Mouse (Mus musculus) neural tube, embryonic 15.5 days (tissue): ENCODE data around the gene Fgfr2. TPM values are rescaled to one million over a fixed set of nuclear protein-coding genes. Genes with fewer than 3 reads are reported as not detected.
A peak's percentile ranks its signal among the peaks of the same experiment; 100 is the strongest.

ENCODE experiments used
- ATAC-seq: fragments of 200-750 bp; cut with Nextera tagmentation; 2 replicates; pipeline ENCODE4 v1.8.0; 2017; ENCODE audit warnings: mild to moderate bottlenecking, moderate TSS enrichment, moderate library complexity; ENCODE audit not compliant: low FRiP score
- H3K27ac ChIP-seq: fragments of 300-500 bp; sonication (generic); replicated peaks from 2 replicates; pipeline ENCODE4 v1.5.1; 2015; ENCODE audit warnings: mild to moderate bottlenecking, inconsistent platforms
- H3K27me3 ChIP-seq: fragments of 300-500 bp; sonication (generic); replicated peaks from 2 replicates; pipeline ENCODE4 v1.6.1; 2015; ENCODE audit warnings: inconsistent platforms
- H3K36me3 ChIP-seq: fragments of 300-500 bp; sonication (generic); 2 replicates; pipeline ENCODE4 v1.6.1; 2015; ENCODE audit warnings: inconsistent platforms
- H3K4me1 ChIP-seq: fragments of 300-500 bp; sonication (generic); 2 replicates; pipeline ENCODE4 v1.6.1; 2015; ENCODE audit warnings: inconsistent platforms
- H3K4me2 ChIP-seq: fragments of 300-500 bp; sonication (generic); 2 replicates; pipeline ENCODE4 v1.6.1; 2015; ENCODE audit warnings: inconsistent platforms, mild to moderate bottlenecking, moderate library complexity
- H3K4me3 ChIP-seq: fragments of 300-500 bp; sonication (generic); replicated peaks from 2 replicates; pipeline ENCODE4 v1.5.1; 2015; ENCODE audit warnings: mild to moderate bottlenecking, inconsistent platforms
- H3K9ac ChIP-seq: fragments of 300-500 bp; sonication (generic); replicated peaks from 2 replicates; pipeline ENCODE4 v1.6.1; 2015; ENCODE audit warnings: mild to moderate bottlenecking, inconsistent platforms
- H3K9me3 ChIP-seq: fragments of 300-500 bp; sonication (generic); replicated peaks from 2 replicates; pipeline ENCODE4 v1.6.1; 2016; ENCODE audit warnings: inconsistent platforms
- WGBS: fragments of 180-500 bp; shearing (Covaris S2); methylation state at CpG from one replicate; pipeline ENCODE4 v1.1.7; 2015; ENCODE audit warnings: mixed read lengths; 5-methylcytosine and 5-hydroxymethylcytosine counted together
- polyA plus RNA-seq: library from polyadenylated mRNA; unstranded; fragments of >200 nt; fragmentation: Nextera tagmentation; extraction: Ambion mirVana; gene quantifications from 2 replicates; pipeline ENCODE4 v1.2.1, GENCODE M21; 2015

Gene Fgfr2
- polyA plus RNA-seq, 1 experiment from 2014 or later, result 21.2 TPM

GRCm38 (mm10) chr7:131597779-131598482 is 1525.2 kb downstream of the Fgfr2 start:
- H3K27me3 ChIP-seq, result peaks cover 40% of the 10 kb centered on the region
- 0 out of 2 replicates have a peak overlapping the region, but pooled peaks have one; percentile 11 for H3K4me2 ChIP-seq
- ATAC-seq, result no peak
- 0 out of 2 replicates have a peak overlapping the region, but pooled peaks have one; percentile 15 for H3K9ac ChIP-seq
- H3K36me3 ChIP-seq, result no peaks in the 10 kb centered on the region
- no peak overlapping the region for H3K27ac ChIP-seq
- H3K9me3 ChIP-seq, result no peaks in the 10 kb centered on the region
- 9% methylated on average over 12 of the region's 12 CpGs for WGBS
- no peak overlapping the region for H3K4me3 ChIP-seq
- H3K4me1 ChIP-seq, result peaks cover 16% of the 10 kb centered on the region

GRCm38 (mm10) chr7:131585551-131585950 is 1537.6 kb downstream of the Fgfr2 start:
- Histone ChIP-seq H3K27me3 (peaks cover 3% of the 10 kb centered on the region; the same call in 1 of the 2 replicates), H3K9ac (no peak overlapping the region), H3K4me3 (no peak overlapping the region), H3K27ac (no peak overlapping the region), H3K9me3 (no peaks in the 10 kb centered on the region), H3K4me1 (0 out of 2 replicates have a peak, but pooled peaks cover 3% of the 10 kb centered on the region), H3K36me3 (no peaks in the 10 kb centered on the region), H3K4me2 (no peak overlapping the region)
- WGBS, result 53% methylated on average over 5 of the region's 5 CpGs
- no peak for ATAC-seq

DNA sequence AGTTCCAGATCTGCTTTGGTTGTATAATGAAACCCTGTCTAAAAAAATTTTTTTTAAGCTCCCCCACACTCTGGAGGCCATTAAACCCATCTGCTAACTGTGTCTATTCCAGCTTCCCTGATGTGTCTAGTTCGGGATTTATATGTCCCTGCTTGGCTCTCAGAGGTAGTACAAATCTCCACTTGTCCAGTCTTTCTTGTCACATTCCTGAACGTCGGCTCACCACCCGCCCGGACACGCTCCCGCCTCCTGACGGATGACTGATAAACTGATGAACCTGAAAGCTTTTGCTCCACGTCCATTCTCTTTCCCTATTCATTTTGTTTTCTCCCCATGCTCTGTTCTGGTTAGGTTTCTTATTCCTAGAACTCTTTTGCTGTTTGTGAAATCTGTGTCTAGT is 1541.0 kb downstream of the Fgfr2 start:
- no peak for ATAC-seq
- Histone ChIP-seq H3K9ac (no peak overlapping the region), H3K4me1 (0 out of 2 replicates have a peak, but pooled peaks cover 3% of the 10 kb centered on the region), H3K9me3 (no peaks in the 10 kb centered on the region), H3K27me3 (0 out of 2 replicates have a peak, but pooled peaks cover 2% of the 10 kb centered on the region), H3K27ac (no peak overlapping the region), H3K36me3 (no peaks in the 10 kb centered on the region), H3K4me2 (no peak overlapping the region), H3K4me3 (no peak overlapping the region)
- 47% methylated on average over 9 of the region's 9 CpGs for WGBS

DNA sequence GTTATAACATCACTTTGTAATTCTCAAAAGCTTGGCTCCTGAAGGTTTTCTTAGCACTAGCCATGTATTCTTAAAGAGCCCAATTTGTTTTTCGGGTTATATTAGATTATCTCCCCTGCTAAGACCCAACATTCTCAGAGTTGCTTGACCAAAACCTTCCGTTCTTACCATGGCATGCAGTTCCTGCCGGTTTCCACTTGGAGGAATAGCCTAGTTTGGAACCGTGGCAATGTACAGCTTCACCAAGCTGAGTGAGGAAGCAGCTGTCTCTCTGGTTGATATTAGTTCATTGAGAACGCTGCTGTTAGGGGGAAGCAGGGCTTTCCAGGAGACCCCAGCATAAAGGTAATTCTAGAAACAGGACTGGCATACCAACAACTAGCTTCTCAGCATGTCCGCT is 1547.9 kb downstream of the Fgfr2 start:
- Histone ChIP-seq H3K4me2 (no peak overlapping the region), H3K9ac (no peak overlapping the region), H3K27ac (no peak overlapping the region), H3K9me3 (no peaks in the 10 kb centered on the region), H3K4me3 (no peak overlapping the region), H3K36me3 (peaks cover 13% of the 10 kb centered on the region), H3K27me3 (0 out of 2 replicates have a peak, but pooled peaks cover 2% of the 10 kb centered on the region), H3K4me1 (no peaks in the 10 kb centered on the region)
- WGBS, result 75% methylated on average over 6 of the region's 6 CpGs
- ATAC-seq, result no peak

DNA sequence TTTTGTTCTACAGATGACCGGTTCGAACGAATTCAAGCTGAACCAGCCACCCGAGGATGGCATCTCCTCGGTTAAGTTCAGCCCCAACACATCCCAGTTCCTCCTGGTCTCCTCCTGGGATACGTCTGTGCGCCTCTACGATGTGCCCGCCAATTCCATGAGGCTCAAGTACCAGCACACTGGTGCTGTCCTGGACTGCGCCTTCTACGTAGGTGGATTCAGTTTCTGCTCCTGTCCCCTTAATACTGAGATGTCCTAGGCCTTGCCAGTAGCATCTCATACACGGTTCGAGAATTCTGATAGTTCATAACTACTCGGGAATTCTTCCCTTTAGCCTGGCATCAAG is 1562.5 kb downstream of the Fgfr2 start:
- peak overlapping the region; percentile 90 for H3K4me3 ChIP-seq
- WGBS, result 1% methylated on average over 14 of the region's 14 CpGs
- peak; percentile 36 for ATAC-seq
- H3K36me3 ChIP-seq, result peaks cover 25% of the 10 kb centered on the region
- H3K9ac ChIP-seq, result peak overlapping the region; percentile 85
- peaks cover 34% of the 10 kb centered on the region for H3K27me3 ChIP-seq
- H3K27ac ChIP-seq, result peak overlapping the region; percentile 96
- H3K9me3 ChIP-seq, result no peaks in the 10 kb centered on the region
- H3K4me2 ChIP-seq, result peak overlapping the region; percentile 74
- peaks cover 32% of the 10 kb centered on the region for H3K4me1 ChIP-seq

DNA sequence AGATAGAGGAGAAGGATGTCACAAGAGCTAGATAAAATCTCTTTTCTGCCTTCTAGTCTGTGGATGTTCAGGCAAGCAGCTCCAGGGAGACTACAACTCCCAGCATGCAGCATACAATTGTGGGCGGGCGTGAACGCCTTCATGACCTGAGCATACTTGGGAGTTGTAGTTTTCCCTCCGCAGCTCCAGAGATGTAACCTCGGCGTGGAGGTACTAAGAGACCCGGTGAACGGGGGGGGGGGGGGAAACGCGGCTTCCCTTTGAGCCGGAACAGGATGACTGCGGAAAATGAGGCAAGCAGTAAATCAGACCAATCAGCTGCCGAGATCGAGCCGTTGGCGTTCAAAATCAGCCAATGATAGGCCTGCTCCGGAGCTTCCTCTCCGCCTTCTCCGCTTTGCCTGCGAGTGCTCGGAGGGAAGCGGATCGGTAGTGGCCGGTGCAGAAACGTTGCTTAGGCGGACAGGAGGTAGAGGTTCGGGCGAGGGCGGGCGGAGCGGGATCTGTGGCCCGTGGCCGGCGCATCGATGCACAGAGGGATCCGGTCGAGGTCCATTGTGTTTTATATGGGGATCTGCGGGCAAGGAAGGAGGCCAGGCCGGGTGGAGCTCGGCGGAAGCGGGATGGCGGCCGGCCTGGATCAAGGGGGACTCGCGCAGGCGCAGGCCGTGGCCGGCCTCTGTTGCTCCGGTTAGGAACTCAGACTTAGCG is 1563.0 kb downstream of the Fgfr2 start, which contains the start of gene Bub3:
Bub3 (plus strand) TSS at position 237 of the 711 bp plus-strand sequence.
- Histone ChIP-seq H3K27ac (peak within 1 kb of the TSS; percentile 96), H3K4me2 (peak within 1 kb of the TSS; percentile 74), H3K27me3 (peaks cover 40% of the 10 kb centered on the region), H3K36me3 (peaks cover 25% of the 10 kb centered on the region), H3K4me1 (peaks cover 35% of the 10 kb centered on the region), H3K9me3 (no peaks in the 10 kb centered on the region), H3K9ac (peak within 1 kb of the TSS; percentile 85), H3K4me3 (peak within 1 kb of the TSS; percentile 90)
- WGBS, result under 1% methylated on average over 44 of the region's 51 CpGs
- ATAC-seq, result peak; percentile 95

DNA sequence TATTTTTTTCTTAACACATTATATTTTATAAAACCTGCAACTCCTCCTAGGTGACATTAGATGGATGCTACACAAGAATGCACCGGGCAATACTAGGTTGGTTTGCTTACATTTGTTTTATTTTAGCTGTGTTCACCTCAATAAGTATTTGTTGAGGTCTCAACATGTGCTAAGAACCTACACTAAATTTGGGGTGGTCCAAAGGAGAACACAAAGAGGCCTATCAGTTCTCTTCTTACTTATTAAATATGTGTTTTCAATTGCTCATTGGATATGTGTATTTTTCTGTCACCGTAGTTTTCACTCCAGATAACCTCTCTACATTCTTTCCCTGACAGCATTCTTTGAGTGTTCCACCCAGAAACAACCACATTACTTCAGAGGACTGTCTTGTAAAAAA is 1565.4 kb downstream of the Fgfr2 start:
- H3K36me3 ChIP-seq, result peaks cover 8% of the 10 kb centered on the region
- no peak overlapping the region for H3K27ac ChIP-seq
- no peak for ATAC-seq
- 36% methylated on average over 2 of the region's 2 CpGs for WGBS
- H3K4me2 ChIP-seq, result no peak overlapping the region
- H3K9ac ChIP-seq, result no peak overlapping the region
- no peaks in the 10 kb centered on the region for H3K9me3 ChIP-seq
- peaks cover 64% of the 10 kb centered on the region for H3K27me3 ChIP-seq
- H3K4me3 ChIP-seq, result no peak overlapping the region
- peaks cover 41% of the 10 kb centered on the region for H3K4me1 ChIP-seq

DNA sequence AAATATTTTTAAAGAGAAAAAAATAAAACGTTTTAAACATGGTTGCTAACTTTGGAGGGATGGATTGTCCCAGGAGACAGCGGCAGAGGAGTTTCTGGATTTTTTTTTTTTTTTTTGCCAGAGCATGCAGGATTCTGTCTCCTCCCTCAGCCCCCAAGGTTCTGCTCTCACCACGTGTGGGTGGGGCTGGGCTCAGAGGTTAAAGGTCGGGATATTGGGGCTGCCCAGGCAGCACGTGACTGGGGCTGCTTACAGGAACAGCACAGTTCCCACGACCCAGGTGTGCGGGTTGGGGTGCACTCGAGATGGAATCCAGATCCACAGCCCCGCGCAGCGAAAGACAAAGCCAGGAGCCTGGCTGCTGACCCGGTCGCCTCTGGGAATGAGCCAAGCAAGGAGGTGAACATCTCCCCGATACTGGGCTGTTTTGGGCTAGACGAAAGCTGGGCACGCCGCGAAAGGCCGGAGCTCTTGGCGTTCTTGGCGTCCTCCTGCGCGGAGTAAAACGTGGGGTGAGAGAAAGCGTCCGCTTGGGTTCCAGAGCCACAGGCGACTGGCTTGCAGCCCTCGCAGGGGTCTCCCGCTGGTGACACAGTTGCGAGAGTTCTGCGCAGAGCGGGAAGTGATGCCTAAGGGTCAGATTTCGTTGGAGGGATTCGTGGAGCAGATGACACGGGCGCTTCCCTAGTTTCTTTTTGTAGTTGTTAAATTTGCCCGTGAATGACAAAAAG is 1566.4 kb downstream of the Fgfr2 start:
- H3K9ac ChIP-seq, result no peak overlapping the region
- WGBS, result 1% methylated on average over 37 of the region's 37 CpGs
- H3K36me3 ChIP-seq, result no peaks in the 10 kb centered on the region
- peaks cover 31% of the 10 kb centered on the region for H3K4me1 ChIP-seq
- 0 out of 2 replicates have a peak overlapping the region, but pooled peaks have one; percentile 1 for H3K4me3 ChIP-seq
- peak overlapping the region; percentile 11 for H3K4me2 ChIP-seq
- no peak for ATAC-seq
- peaks cover 74% of the 10 kb centered on the region for H3K27me3 ChIP-seq
- no peak overlapping the region for H3K27ac ChIP-seq
- H3K9me3 ChIP-seq, result no peaks in the 10 kb centered on the region

- H3K9ac ChIP-seq, result no peak overlapping the region
- H3K4me2 ChIP-seq, result peak overlapping the region; percentile 45
- H3K9me3 ChIP-seq, result no peaks in the 10 kb centered on the region
- ATAC-seq, result no peak
- no peaks in the 10 kb centered on the region for H3K36me3 ChIP-seq
- H3K27me3 ChIP-seq, result peaks cover 80% of the 10 kb centered on the region
- peak overlapping the region; percentile 19; the same call in 1 of the 2 replicates for H3K4me3 ChIP-seq
- WGBS, result 1% methylated on average over 9 of the region's 9 CpGs
- no peak overlapping the region for H3K27ac ChIP-seq
- H3K4me1 ChIP-seq, result peaks cover 27% of the 10 kb centered on the region
Measured at GRCm38 (mm10) chr7:131556116-131556515, 1567.0 kb downstream of the Fgfr2 start.

- no peak overlapping the region for H3K9ac ChIP-seq
- no peak overlapping the region for H3K27ac ChIP-seq
- H3K4me2 ChIP-seq, result peak overlapping the region; percentile 45
- under 1% methylated on average over 68 of the region's 68 CpGs for whole genome bisulfite sequencing
- no peaks in the 10 kb centered on the region for H3K36me3 ChIP-seq
- peaks cover 86% of the 10 kb centered on the region for H3K27me3 ChIP-seq
- ATAC-seq, result no peak
- peak overlapping the region; percentile 19 for H3K4me3 ChIP-seq
- H3K4me1 ChIP-seq, result peaks cover 22% of the 10 kb centered on the region
- H3K9me3 ChIP-seq, result no peaks in the 10 kb centered on the region
Measured at GRCm38 (mm10) chr7:131555301-131556081, 1567.7 kb downstream of the Fgfr2 start.
